Mouse (Mus musculus): ENCODE measurements around the gene Cdadc1. TPM values are rescaled to one million over a fixed set of nuclear protein-coding genes. Genes with fewer than 3 reads are reported as not detected.

Cdadc1 gene
- polyA plus RNA-seq, 1 experiment: 8.7 TPM

- H3K4me1 ChIP-seq (ENCODE audit: control insufficient read depth, insufficient read depth, low read length): no peaks in the 10 kb centered on the region
- no peaks in the 10 kb centered on the region for H3K27me3 ChIP-seq (ENCODE audit: control insufficient read depth, insufficient read depth, low read length)
- TF ChIP-seq POLR2A (IDR thresholded peaks at IDR 0.05; ENCODE audit: control insufficient read depth, low read depth, low read length) (no peak), CTCF (IDR thresholded peaks at IDR 0.05; ENCODE audit: control insufficient read depth, insufficient read depth, insufficient replicate concordance, low read depth, low read length) (no peak)
- no peak overlapping the region for H3K27ac ChIP-seq (ENCODE audit: control insufficient read depth, insufficient read depth, low read depth, low read length)
- no peaks in the 10 kb centered on the region for H3K36me3 ChIP-seq (ENCODE audit: control insufficient read depth, insufficient read depth, low read length)
- no peak overlapping the region for H3K4me3 ChIP-seq (ENCODE audit: control insufficient read depth, low read depth, low read length)
These were observed 42.7 kb downstream of the Cdadc1 start for GRCm38 (mm10) chr14:59555018-59555417.

DNA sequence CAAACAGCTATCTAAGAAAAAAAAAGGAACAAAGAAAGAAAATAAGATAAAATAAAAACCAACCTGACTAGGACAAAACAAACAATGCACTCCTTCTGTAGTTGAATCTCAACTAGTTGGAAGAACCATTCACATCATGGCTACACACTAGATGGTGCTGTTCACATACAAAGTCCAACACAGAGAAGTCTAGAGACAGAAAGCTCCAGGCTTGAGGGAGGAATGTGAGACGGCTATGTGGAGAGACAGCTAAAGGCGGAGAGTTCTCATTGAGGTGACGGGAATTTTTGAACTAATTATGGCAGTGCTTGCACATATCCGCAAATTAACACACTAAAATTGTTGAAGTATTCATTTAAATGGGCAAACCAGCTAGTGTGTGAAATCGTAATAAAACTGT, 43.7 kb downstream of the Cdadc1 start:
- Histone ChIP-seq H3K27ac (ENCODE audit: control insufficient read depth, insufficient read depth, low read depth, low read length) (no peak overlapping the region), H3K4me3 (ENCODE audit: control insufficient read depth, low read depth, low read length) (no peak overlapping the region), H3K4me1 (ENCODE audit: control insufficient read depth, insufficient read depth, low read length) (no peaks in the 10 kb centered on the region), H3K36me3 (ENCODE audit: control insufficient read depth, insufficient read depth, low read length) (no peaks in the 10 kb centered on the region), H3K27me3 (ENCODE audit: control insufficient read depth, insufficient read depth, low read length) (no peaks in the 10 kb centered on the region)
- TF ChIP-seq POLR2A (IDR thresholded peaks at IDR 0.05; ENCODE audit: control insufficient read depth, low read depth, low read length) (no peak), CTCF (IDR thresholded peaks at IDR 0.05; ENCODE audit: control insufficient read depth, insufficient read depth, insufficient replicate concordance, low read depth, low read length) (no peak)

DNA sequence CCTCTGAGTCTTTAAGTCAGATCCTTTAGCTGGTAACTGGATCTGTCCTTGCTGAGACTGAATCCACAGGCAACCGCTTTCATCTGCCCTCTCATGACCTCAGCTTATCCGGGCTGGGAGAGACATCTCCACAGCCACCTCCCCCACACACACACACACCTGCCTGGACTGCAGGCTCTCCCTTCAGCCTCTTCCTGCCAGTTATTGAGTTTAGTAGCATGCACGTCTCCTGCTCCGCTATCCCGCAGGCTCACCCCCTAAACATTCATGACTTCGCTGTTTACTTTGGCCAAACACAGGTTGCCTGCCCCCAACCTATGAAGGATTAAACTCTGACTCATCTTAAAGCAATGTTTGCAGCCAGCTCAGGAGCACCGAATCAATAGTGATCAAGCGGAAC, 45.8 kb downstream of the Cdadc1 start:
- no peaks in the 10 kb centered on the region for H3K27me3 ChIP-seq (ENCODE audit: control insufficient read depth, insufficient read depth, low read length)
- no peaks in the 10 kb centered on the region for H3K4me1 ChIP-seq (ENCODE audit: control insufficient read depth, insufficient read depth, low read length)
- TF ChIP-seq POLR2A (IDR thresholded peaks at IDR 0.05; ENCODE audit: control insufficient read depth, low read depth, low read length) (no peak), CTCF (IDR thresholded peaks at IDR 0.05; ENCODE audit: control insufficient read depth, insufficient read depth, insufficient replicate concordance, low read depth, low read length) (no peak)
- H3K4me3 ChIP-seq (ENCODE audit: control insufficient read depth, low read depth, low read length): no peak overlapping the region
- no peak overlapping the region for H3K27ac ChIP-seq (ENCODE audit: control insufficient read depth, insufficient read depth, low read depth, low read length)
- H3K36me3 ChIP-seq (ENCODE audit: control insufficient read depth, insufficient read depth, low read length): no peaks in the 10 kb centered on the region

- Histone ChIP-seq H3K4me3 (ENCODE audit: control insufficient read depth, low read depth, low read length) (no peak overlapping the region), H3K27ac (ENCODE audit: control insufficient read depth, insufficient read depth, low read depth, low read length) (no peak overlapping the region), H3K27me3 (ENCODE audit: control insufficient read depth, insufficient read depth, low read length) (no peaks in the 10 kb centered on the region), H3K36me3 (ENCODE audit: control insufficient read depth, insufficient read depth, low read length) (no peaks in the 10 kb centered on the region), H3K4me1 (ENCODE audit: control insufficient read depth, insufficient read depth, low read length) (no peaks in the 10 kb centered on the region)
- TF ChIP-seq CTCF (IDR thresholded peaks at IDR 0.05; ENCODE audit: control insufficient read depth, insufficient read depth, insufficient replicate concordance, low read depth, low read length): no peak
These were observed 46.9 kb downstream of the Cdadc1 start for GRCm38 (mm10) chr14:59550841-59551240.

DNA sequence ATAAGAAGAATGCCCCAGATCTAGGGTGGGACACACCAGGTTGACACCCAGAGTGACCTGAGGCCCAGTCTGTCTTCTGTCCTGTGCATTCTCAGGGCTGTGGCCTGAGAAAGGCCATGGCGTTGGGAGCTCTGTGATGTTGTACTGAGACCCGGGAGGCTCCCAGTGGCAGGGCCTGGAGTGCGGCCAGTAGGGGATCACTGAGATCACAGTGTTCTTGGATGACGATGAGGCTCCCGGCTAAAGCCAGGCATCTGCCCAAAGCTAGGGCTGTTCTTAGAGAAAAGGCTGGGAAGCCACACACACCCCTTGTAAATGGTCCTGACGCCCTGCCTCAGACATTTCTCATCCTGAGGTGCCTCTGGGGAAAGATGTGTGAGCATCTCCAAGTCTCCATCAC, 48.7 kb downstream of the Cdadc1 start:
- peak overlapping the region; percentile 66 for H3K27ac ChIP-seq (ENCODE audit: control insufficient read depth, insufficient read depth, low read depth, low read length)
- TF ChIP-seq CTCF (IDR thresholded peaks at IDR 0.05; ENCODE audit: control insufficient read depth, insufficient read depth, insufficient replicate concordance, low read depth, low read length) (no peak), POLR2A (IDR thresholded peaks at IDR 0.05; ENCODE audit: control insufficient read depth, low read depth, low read length) (no peak)

GRCm38 (mm10) chr14:59548532-59548931, 49.2 kb downstream of the Cdadc1 start:
- Histone ChIP-seq H3K36me3 (ENCODE audit: control insufficient read depth, insufficient read depth, low read length) (no peaks in the 10 kb centered on the region), H3K27me3 (ENCODE audit: control insufficient read depth, insufficient read depth, low read length) (no peaks in the 10 kb centered on the region), H3K27ac (ENCODE audit: control insufficient read depth, insufficient read depth, low read depth, low read length) (no peak overlapping the region), H3K4me1 (ENCODE audit: control insufficient read depth, insufficient read depth, low read length) (no peaks in the 10 kb centered on the region), H3K4me3 (ENCODE audit: control insufficient read depth, low read depth, low read length) (no peak overlapping the region)
- TF ChIP-seq POLR2A (IDR thresholded peaks at IDR 0.05; ENCODE audit: control insufficient read depth, low read depth, low read length) (no peak), CTCF (IDR thresholded peaks at IDR 0.05; ENCODE audit: control insufficient read depth, insufficient read depth, insufficient replicate concordance, low read depth, low read length) (no peak)

More for the DNA sequence above, 48.7 kb downstream of the Cdadc1 start:
- no peaks in the 10 kb centered on the region for H3K36me3 ChIP-seq (ENCODE audit: control insufficient read depth, insufficient read depth, low read length)
- H3K4me1 ChIP-seq (ENCODE audit: control insufficient read depth, insufficient read depth, low read length): no peaks in the 10 kb centered on the region
- H3K4me3 ChIP-seq (ENCODE audit: control insufficient read depth, low read depth, low read length): no peak overlapping the region
- no peaks in the 10 kb centered on the region for H3K27me3 ChIP-seq (ENCODE audit: control insufficient read depth, insufficient read depth, low read length)

DNA sequence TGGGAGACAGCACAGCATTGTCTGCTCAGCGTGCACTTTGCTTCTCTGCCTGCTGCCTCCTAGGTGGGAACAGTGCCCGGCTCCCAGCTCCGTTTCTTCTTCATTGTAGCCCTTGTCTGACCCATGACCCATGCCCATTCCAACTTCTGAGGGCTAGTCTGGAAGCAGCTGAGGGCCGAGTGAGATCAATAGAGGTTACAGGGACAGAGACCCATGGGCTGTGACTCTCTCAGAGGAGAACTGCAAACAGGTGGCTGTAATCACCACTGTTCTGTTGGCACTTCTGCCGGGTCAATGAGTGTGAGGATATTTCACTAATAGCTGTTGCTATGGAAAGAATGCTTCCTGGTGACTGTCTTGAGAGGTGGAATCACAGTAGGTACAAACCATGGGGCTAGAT, 50.2 kb downstream of the Cdadc1 start:
- H3K27ac ChIP-seq (ENCODE audit: control insufficient read depth, insufficient read depth, low read depth, low read length): peak overlapping the region; percentile 31; the same call in 1 of the 2 replicates
- no peaks in the 10 kb centered on the region for H3K27me3 ChIP-seq (ENCODE audit: control insufficient read depth, insufficient read depth, low read length)
- H3K4me3 ChIP-seq (ENCODE audit: control insufficient read depth, low read depth, low read length): no peak overlapping the region
- no peaks in the 10 kb centered on the region for H3K4me1 ChIP-seq (ENCODE audit: control insufficient read depth, insufficient read depth, low read length)
- H3K36me3 ChIP-seq (ENCODE audit: control insufficient read depth, insufficient read depth, low read length): no peaks in the 10 kb centered on the region
- TF ChIP-seq POLR2A (IDR thresholded peaks at IDR 0.05; ENCODE audit: control insufficient read depth, low read depth, low read length) (no peak), CTCF (IDR thresholded peaks at IDR 0.05; ENCODE audit: control insufficient read depth, insufficient read depth, insufficient replicate concordance, low read depth, low read length) (no peak)
